Mouse (Mus musculus) midbrain, embryonic 10.5 days (tissue): Measurements from ENCODE around the gene 4933402J07Rik. TPM values are rescaled to one million over a fixed set of nuclear protein-coding genes. Genes with fewer than 3 reads are reported as not detected.

Experiments
- DNase-seq: peaks from one replicate; pipeline ENCODE4 v3.0.0-alpha.2; 2017; ENCODE audit warnings: low spot score
- H3K27ac ChIP-seq: fragments of 300-500 bp; sonication (generic); replicated peaks from 2 replicates; pipeline ENCODE4 v1.5.1; 2016; ENCODE audit warnings: mild to moderate bottlenecking
- H3K27me3 ChIP-seq: fragments of 300-500 bp; sonication (generic); 2 replicates; pipeline ENCODE4 v1.6.1; 2016; ENCODE audit warnings: low read depth, mild to moderate bottlenecking; ENCODE audit not compliant: poor library complexity, severe bottlenecking
- H3K36me3 ChIP-seq: fragments of 300-500 bp; sonication (generic); 2 replicates; pipeline ENCODE4 v1.6.1; 2016; ENCODE audit warnings: mild to moderate bottlenecking, moderate library complexity
- H3K4me1 ChIP-seq: fragments of 300-500 bp; sonication (generic); 2 replicates; pipeline ENCODE4 v1.6.1; 2016
- H3K4me3 ChIP-seq: fragments of 300-500 bp; sonication (generic); 2 replicates; pipeline ENCODE4 v1.5.1; 2016; ENCODE audit warnings: mild to moderate bottlenecking, moderate library complexity
- H3K9me3 ChIP-seq: fragments of 300-500 bp; sonication (generic); replicated peaks from 2 replicates; pipeline ENCODE4 v1.6.1; 2016; ENCODE audit warnings: mild to moderate bottlenecking
- WGBS: fragments of 180-500 bp; shearing (Covaris S2); methylation state at CpG from one replicate; pipeline ENCODE4 v1.1.7; 2016; 5-methylcytosine and 5-hydroxymethylcytosine counted together
- polyA plus RNA-seq: library from polyadenylated mRNA; unstranded; fragments of >200 nt; fragmentation: Nextera tagmentation; extraction: Ambion mirVana; gene quantifications from 2 replicates; pipeline ENCODE4 v1.2.1, GENCODE M21; 2016

4933402J07Rik gene
- polyA plus RNA-seq, 1 experiment from 2014 or later: not detected

GRCm38 (mm10) chr8:87631776-87632175 lies 68.1 kb downstream of the 4933402J07Rik start:
- Histone ChIP-seq H3K9me3 (no peaks in the 10 kb centered on the region), H3K4me1 (0 out of 2 replicates have a peak, but pooled peaks cover 4% of the 10 kb centered on the region), H3K4me3 (no peak overlapping the region), H3K27me3 (0 out of 2 replicates have a peak, but pooled peaks cover 9% of the 10 kb centered on the region), H3K27ac (no peak overlapping the region), H3K36me3 (no peaks in the 10 kb centered on the region)
- DNase-seq: no peak
- 82% methylated on average over 7 of the region's 7 CpGs for WGBS

GRCm38 (mm10) chr8:87636226-87636742 lies 72.6 kb downstream of the 4933402J07Rik start:
- Histone ChIP-seq H3K36me3 (no peaks in the 10 kb centered on the region), H3K27me3 (no peaks in the 10 kb centered on the region), H3K27ac (no peak overlapping the region), H3K4me3 (no peak overlapping the region), H3K4me1 (no peaks in the 10 kb centered on the region), H3K9me3 (no peaks in the 10 kb centered on the region)
- 88% methylated on average over 11 of the region's 11 CpGs for WGBS
- no peak for DNase-seq

Other genes starting within 250 kb of the 4933402J07Rik start
- gene Cbln1, start 91.2 kb upstream of the 4933402J07Rik start, polyA plus RNA-seq: 2.7 and 3.3 TPM in 2 replicates